Mouse (Mus musculus) brain, embryonic 14.5 days (tissue): Measurements from ENCODE around the gene Shroom3. TPM values are rescaled to one million over a fixed set of nuclear protein-coding genes. Genes with fewer than 3 reads are reported as not detected.
A peak's percentile ranks its signal among the peaks of the same experiment; 100 is the strongest.

ENCODE experiments used
- DNase-seq: peaks from one replicate; pipeline ENCODE4 v3.0.0-alpha.2; 2011; ENCODE audit warnings: low read depth
- CTCF ChIP-seq: fragments of 200-500 bp; IDR thresholded peaks from 2 replicates; pipeline ENCODE4 v1.5.1; 2012; ENCODE audit warnings: inconsistent platforms, mild to moderate bottlenecking, moderate library complexity, borderline replicate concordance; ENCODE audit not compliant: insufficient read depth, insufficient read length; ENCODE audit errors: extremely low read depth
- POLR2A ChIP-seq: fragments of 200-500 bp; IDR thresholded peaks from 2 replicates; pipeline ENCODE4 v1.6.1; 2012; ENCODE audit warnings: mild to moderate bottlenecking, inconsistent platforms, borderline replicate concordance; ENCODE audit not compliant: poor library complexity, insufficient read depth, insufficient read length, severe bottlenecking; ENCODE audit errors: extremely low read depth
- polyA plus RNA-seq: library from polyadenylated mRNA; depleted of rRNA; stranded (reverse); fragments of >200 nt; gene quantifications from 2 replicates; pipeline ENCODE4 v1.2.3, GENCODE M21; 2012

Shroom3 gene
- polyA plus RNA-seq, 1 experiment = 8.0 TPM

DNA sequence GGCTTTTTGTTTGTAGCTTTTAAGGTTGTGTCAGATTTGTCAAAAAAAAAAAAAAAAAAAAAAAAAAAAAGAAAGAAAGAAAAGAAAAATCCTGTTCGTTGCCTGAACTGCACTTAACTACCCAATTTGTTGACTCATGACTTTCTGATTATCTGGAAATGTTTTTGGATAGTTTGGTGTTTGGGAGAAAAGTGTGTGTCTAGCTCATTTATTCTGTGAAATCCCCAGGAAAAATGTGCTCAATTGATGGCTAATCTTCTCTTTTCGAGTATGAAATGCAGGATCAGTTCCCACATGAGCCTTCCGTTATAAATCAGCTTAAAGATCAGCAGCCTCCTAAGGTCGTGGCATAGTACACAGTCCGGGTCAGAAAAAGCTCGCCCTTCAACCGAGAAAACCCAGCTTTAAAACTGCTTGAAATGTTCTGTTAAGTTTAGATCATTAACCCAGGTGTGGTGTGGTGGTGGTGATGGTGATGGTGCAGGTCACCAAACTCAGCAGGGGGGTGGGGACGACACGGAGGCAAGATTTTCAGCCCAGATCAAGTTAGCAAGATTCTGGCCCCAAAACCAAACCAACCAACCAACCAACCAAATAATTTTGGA lies 738 bp downstream of the Shroom3 start:
- no peak for TF ChIP-seq CTCF
- TF ChIP-seq POLR2A = no peak

DNA sequence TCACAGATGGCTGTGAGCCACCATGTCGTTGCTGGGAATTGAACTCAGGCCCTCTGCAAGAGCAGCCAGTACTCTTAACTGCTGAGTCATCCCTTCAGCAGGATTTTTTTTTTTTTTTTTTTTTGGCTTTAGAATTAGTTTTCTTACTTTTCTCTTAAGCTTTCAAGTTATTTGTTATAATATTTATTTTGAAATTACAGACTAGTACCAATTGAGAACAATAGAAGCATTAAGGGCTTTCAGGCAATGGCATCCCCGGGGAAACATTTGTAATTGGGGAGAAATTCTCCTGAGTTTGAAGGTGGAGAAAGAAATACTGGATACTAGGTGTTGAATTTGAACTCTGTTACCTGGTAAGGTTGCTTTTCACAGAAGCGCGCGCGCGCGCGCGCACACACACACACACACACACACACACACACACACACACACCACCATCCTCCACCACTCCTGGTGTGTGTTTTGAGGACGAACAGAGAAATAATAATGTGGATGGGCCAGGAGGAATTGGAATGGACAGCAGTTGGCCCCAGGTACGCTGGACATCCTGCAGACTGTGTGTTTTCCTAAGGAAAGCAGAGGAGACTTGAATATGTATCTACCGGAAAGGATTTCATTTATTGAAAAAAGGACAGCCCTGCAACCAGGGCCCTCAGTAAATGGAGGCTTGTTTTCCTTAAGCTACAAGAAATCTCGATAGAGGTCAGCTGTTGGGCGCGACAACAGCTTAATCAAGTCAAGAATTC lies 1.7 kb downstream of the Shroom3 start:
- TF ChIP-seq CTCF = no peak
- TF ChIP-seq POLR2A = no peak
- DNase-seq = no peak

More for the DNA sequence above, 738 bp downstream of the Shroom3 start:
- no peak for DNase-seq

DNA sequence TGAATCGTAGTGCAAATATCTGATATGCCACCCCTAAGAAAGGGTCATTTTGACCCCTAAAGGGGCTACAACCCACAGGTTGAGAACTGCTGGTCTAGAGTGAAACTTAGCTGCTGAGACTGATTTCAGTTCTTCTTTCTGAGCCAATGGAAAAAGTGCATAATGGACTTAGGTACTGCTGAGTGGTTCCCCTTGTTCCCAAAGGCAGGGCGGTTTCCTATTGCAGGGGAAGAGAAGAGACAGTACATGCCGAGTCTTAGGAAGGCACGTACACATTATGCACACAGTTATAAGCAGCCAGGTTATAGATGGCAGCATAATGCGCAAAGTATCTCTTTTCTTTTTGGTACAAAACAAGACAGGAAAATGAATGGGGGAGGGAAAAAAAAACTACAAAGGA lies 4.9 kb downstream of the Shroom3 start:
- TF ChIP-seq CTCF (no peak), POLR2A (no peak)

DNA sequence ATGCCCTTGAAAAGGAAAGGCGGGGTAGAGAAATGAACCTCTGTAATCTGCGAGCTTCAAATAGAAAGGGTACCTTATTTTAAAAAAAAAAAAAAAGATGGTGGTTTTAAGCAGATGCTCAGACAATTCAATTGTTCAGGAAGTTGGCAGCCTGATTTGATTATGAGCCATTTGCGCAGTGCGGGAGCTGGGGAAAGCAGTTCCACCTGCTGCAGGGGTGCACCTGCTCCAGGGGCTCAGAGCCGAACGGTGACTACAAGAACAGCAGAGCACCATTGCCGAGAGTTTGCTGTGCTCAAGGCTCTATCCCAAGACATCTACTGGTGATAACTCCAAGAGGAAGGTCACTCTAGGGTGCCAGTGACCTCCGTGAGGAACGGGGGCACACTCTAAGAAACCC lies 5.3 kb downstream of the Shroom3 start:
- TF ChIP-seq POLR2A (no peak), CTCF (no peak)
- DNase-seq = no peak

More for the DNA sequence above, 4.9 kb downstream of the Shroom3 start:
- no peak for DNase-seq

DNA sequence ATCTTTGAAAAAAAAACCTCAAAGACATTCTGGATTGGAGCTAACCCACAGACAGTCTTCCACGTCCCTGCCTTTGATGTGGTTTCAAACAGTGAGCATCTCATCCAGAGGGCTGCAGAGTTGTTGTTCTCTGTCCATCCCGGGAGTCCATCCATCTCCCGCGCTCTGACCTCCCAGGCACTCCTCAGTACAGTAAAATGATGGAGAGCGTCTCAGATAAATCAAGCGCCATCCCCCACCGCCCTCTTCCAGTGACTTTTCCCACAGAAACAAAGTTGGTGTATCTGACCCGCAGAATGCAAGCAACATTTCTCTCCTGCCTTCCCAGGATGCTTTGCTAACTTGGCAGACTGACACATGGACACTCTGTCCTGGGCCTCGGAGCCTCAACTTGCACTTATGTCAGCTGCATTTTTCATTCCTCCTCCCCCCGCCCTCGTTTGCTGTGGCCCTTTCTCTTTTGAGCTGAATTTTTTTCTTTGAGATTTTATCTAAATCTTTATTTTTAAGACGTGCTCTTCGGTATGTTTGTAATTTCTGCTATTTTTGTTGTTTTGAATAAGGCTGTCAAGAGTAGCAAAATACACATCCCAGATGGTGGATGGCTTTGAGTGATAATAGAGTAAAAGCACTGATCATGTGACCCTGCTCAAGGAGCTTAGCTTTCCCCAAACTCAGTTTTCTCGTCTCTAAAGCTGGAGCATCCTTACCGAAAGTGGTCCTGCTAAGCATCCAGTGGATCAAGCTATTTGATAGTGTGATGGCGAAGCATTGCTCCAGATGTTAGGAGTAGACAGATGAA lies 9.2 kb downstream of the Shroom3 start:
- no peak for TF ChIP-seq CTCF
- TF ChIP-seq POLR2A = no peak
- DNase-seq = peak; percentile 61

DNA sequence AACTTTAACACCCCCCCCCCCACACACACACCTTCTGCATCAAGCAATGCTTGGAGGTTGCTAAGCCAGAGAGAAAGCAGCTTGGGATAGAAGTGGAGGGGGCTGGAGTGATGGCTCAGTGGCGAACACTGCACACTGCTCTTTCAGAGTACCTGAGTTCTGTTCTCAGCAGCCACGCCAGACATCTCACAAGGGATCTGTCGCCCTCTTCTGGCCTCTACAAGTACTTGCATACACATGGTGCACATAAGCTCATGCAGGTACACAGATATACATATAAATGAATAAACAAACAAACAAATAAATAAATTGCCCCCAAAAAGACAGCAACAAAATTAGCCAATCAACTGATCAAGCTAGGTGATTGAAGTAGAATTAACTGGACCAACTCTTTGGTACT lies 10.5 kb downstream of the Shroom3 start:
- no peak for DNase-seq
- TF ChIP-seq POLR2A (no peak), CTCF (peak; percentile 21; the same call in 1 of the 2 replicates)

DNA sequence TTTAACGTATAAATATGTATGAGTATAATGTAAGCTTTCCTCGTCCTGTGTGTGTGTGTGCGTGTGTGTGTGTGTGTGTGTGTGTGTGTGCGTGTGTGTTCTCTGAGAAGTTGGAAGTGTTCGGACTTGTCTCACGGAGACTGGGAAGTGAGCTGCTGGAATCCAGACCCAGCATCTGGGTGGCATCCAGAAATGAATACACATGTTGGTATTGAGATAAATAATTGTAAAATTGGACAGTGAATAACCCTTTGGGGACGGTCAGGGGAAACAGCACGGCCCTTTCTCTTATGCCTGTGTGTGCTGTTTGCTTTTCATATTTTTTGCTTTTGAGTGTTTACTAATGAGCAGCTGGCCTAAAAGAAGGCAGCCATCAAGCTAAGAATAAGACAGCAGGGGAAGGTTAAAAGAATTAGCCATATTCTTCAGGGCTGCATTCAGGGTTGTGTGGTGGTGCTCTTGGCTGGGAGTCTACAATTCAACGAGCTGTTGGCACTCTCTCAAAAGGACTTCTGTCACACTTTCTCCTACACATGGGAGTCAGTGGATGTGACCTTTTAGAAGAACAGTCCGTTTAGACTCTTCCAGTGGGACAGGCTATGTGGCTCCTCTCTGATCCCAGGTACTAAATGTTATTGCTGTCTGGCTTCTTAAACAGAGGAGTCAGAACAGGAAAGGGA lies 11.2 kb downstream of the Shroom3 start:
- DNase-seq = peak; percentile 82
- TF ChIP-seq POLR2A (no peak), CTCF (no peak)

DNA sequence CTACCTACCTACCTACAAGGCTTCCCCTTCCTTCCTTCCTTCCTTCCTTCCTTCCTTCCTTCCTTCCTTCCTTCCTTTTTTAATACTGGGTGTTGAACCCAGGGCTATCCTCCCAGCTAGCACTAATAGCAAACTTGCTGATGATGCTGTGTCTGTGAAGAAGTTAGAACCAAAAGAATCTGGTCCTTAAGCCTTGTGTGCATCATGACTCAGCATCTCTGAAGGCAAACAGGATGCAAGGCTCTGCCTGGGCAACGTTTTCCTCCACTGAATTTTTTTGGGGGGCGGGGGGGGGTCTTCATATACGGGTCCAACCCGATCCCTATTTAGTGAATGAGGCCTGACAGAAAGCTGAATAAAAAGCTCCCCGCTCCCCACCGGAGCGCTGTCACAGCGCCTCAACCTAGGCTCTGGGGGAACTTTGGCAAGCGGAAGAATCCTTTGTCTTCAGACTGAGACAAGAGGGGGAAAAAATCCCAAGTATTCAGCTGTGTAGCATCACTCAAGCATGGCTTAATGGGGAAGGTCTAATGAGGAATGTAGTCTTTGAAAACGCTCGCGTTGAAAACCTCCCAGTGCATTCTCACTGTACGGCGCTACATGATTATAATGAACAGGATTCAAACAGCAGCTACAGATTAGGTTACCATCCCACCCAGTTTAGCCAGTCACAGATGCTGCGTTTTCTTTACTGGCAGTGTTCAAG lies 15.0 kb downstream of the Shroom3 start:
- peak; percentile 95 for DNase-seq
- TF ChIP-seq CTCF = no peak

DNA sequence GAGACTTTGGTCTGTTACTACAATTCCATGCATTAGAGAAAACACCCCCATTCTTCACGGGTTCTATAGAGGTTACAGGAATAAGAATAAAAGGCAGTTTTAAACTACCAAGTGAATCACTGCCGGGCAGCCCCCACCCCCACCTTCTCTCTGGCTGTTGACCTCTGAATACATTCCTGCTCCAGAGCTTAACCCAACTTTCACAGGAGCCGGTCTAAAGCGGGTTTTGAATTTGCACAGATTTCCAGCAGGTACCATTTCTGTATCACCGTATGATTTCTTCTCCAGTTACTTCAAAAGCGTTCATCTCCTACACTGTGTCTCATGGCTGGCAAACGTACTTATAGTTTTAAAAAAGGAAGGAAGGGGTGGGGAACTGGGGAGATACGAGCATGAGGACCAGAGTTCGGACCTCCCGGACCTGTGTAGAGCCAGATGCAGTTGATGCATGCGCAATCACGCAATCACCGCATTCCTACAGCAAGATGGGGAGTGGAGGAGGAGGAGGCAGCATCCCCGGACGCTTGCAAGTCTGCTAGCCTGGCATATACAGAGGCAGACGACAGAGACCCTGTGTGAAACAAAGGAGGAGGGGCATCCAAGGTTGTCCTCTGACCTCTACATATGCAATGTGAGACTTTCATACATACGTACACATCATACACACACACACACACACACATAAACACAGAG lies 15.7 kb downstream of the Shroom3 start:
- peak; percentile 79 for DNase-seq
- no peak for TF ChIP-seq POLR2A
- no peak for TF ChIP-seq CTCF

DNA sequence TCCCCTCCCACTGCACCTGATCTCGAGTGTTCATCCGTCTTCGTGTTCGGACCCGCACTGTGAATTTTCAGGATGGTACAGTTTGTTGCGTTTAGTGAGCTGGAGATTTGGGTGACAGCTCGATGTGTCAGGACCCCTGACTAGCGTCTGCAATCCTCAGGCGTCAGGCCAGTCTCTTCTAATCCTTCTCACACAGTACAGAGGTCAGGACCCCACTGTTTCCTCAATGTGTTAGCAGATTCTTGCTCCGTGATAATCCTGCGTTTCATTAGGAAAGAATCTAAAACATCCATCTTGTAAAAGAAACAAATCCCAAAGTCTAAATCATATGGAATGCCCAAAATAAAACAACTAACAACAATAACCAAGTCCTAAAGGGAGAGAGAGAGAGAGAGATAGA lies 18.5 kb downstream of the Shroom3 start:
- DNase-seq = no peak
- TF ChIP-seq CTCF (no peak), POLR2A (no peak)

DNA sequence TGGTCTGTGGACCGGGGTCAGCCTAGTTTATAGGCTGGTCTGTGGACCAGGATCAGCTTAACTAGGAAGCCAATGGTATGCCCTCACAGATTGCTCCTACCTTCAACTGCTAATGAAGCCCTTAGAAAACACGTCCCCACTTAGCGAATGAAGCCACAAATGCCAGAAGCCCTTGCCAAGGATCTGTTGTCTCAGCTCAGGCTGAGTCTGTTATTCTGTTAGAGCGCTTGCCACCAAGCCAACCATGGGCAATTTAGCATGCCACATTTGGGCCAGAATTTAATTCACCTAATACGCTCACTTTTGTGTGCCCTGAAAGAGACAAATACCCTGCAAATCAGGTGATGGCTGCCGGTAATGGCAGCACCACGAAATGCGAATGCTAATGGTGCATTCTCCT lies 20.4 kb downstream of the Shroom3 start:
- TF ChIP-seq CTCF (no peak), POLR2A (no peak)
- DNase-seq = peak; percentile 93
